Mouse (Mus musculus) CH12.LX (cell line): ENCODE results near the gene Ptprg.

Experiments
- CTCF ChIP-seq, 2 experiments: IDR thresholded peaks in 1 of 2; conservative IDR thresholded peaks in 1 of 2; 2 replicates each; pipeline ENCODE4 v1.5.1; 2011 to 2012; ENCODE audit warnings: low read depth in 2 of 2, low read length in 2 of 2, improper control_type of control experiment in 1 of 2, inconsistent platforms in 1 of 2, mild to moderate bottlenecking in 1 of 2, moderate library complexity in 1 of 2
- EP300 ChIP-seq: IDR thresholded peaks from 2 replicates; pipeline ENCODE4 v1.6.1; 2011; ENCODE audit warnings: low read length, improper control_type of control experiment
- MAFK ChIP-seq: IDR thresholded peaks from 2 replicates; pipeline ENCODE4 v1.6.1; 2011; ENCODE audit warnings: low read length, improper control_type of control experiment; ENCODE audit not compliant: insufficient replicate concordance
- MAX ChIP-seq: IDR thresholded peaks from 2 replicates; pipeline ENCODE4 v1.6.1; 2011; ENCODE audit warnings: low read length, improper control_type of control experiment

- TF ChIP-seq MAFK (no peak), EP300 (no peak), CTCF (conservative IDR thresholded peaks at IDR 0.05 in 1 of 2, IDR thresholded peaks at IDR 0.05 in 1 of 2; ENCODE audit: low read depth in 2 of 2, low read length in 2 of 2) (no peak), MAX (no peak)
These were observed 156.5 kb downstream of the Ptprg start for GRCm38 (mm10) chr14:11709798-11710197.
